Mouse (Mus musculus): ENCODE results near the gene Tesmin.

- TF ChIP-seq CTCF (conservative IDR thresholded peaks at IDR 0.05 in 1 of 2, IDR thresholded peaks at IDR 0.05 in 1 of 2; ENCODE audit: low read depth in 2 of 2, low read length in 2 of 2) (no peak), SMC3 (IDR thresholded peaks at IDR 0.05; ENCODE audit: low read depth, low read length) (no peak), HCFC1 (IDR thresholded peaks at IDR 0.05; ENCODE audit: low read depth, low read length) (no peak), TBP (conservative IDR thresholded peaks at IDR 0.05; ENCODE audit: low read depth, low read length) (no peak), E2F4 (IDR thresholded peaks at IDR 0.05; ENCODE audit: insufficient replicate concordance, low read depth, low read length) (no peak), GABPA (IDR thresholded peaks at IDR 0.05; ENCODE audit: insufficient replicate concordance, low read depth, low read length) (no peak), ZMIZ1 (IDR thresholded peaks at IDR 0.05; ENCODE audit: low read depth, low read length) (no peak), UBTF (IDR thresholded peaks at IDR 0.05; ENCODE audit: low read depth, low read length) (no peak), ZKSCAN1 (IDR thresholded peaks at IDR 0.05; ENCODE audit: borderline replicate concordance, low read depth, low read length) (no peak)
Observed at GRCm38 (mm10) chr19:3400057-3400456, 11.4 kb downstream of the Tesmin start.
